Mouse (Mus musculus) cortical plate, adult 2 months (tissue): ENCODE data around the gene Fv1.

Source experiments
- CTCF ChIP-seq: fragments of 200-500 bp; IDR thresholded peaks from 2 replicates; pipeline ENCODE4 v1.5.1; 2011; ENCODE audit warnings: mild to moderate bottlenecking, control low read depth, low read length; ENCODE audit not compliant: insufficient read depth; ENCODE audit errors: extremely low read depth
- POLR2A ChIP-seq: fragments of 200-500 bp; IDR thresholded peaks from 2 replicates; pipeline ENCODE4 v1.6.1; 2011; ENCODE audit warnings: mild to moderate bottlenecking, low read length, control low read depth; ENCODE audit not compliant: insufficient read depth; ENCODE audit errors: extremely low read depth

- TF ChIP-seq CTCF = no peak
- TF ChIP-seq POLR2A = no peak
Measured at GRCm38 (mm10) chr4:147879865-147880264, 11.1 kb downstream of the Fv1 start.
